Mouse (Mus musculus) stomach, postnatal 0 days (tissue): ENCODE results near the gene Plcxd2. TPM values are rescaled to one million over a fixed set of nuclear protein-coding genes. Genes with fewer than 3 reads are reported as not detected.

Source experiments
- ATAC-seq: fragments of 200-750 bp; cut with Nextera tagmentation; 2 replicates; pipeline ENCODE4 v1.8.0; 2017; ENCODE audit not compliant: low FRiP score, low TSS enrichment
- DNase-seq: peaks from one replicate; pipeline ENCODE4 v3.0.0-alpha.2; 2016; ENCODE audit warnings: low spot score
- H3K27ac ChIP-seq: fragments of 300-500 bp; sonication (generic); replicated peaks from 2 replicates; pipeline ENCODE4 v1.5.1; 2014; ENCODE audit warnings: mild to moderate bottlenecking, control low read depth
- H3K27me3 ChIP-seq: fragments of 300-500 bp; sonication (generic); 2 replicates; pipeline ENCODE4 v1.6.1; 2014; ENCODE audit warnings: low read length; ENCODE audit not compliant: control insufficient read depth, insufficient read depth
- H3K36me3 ChIP-seq: fragments of 300-500 bp; sonication (generic); 2 replicates; pipeline ENCODE4 v1.6.1; 2014; ENCODE audit warnings: low read length, mixed read lengths; ENCODE audit not compliant: control insufficient read depth, insufficient read depth
- H3K4me1 ChIP-seq: fragments of 300-500 bp; sonication (generic); replicated peaks from 2 replicates; pipeline ENCODE4 v1.6.1; 2014; ENCODE audit warnings: antibody characterized with exemption; ENCODE audit not compliant: control insufficient read depth, insufficient read depth
- H3K4me2 ChIP-seq: fragments of 300-500 bp; sonication (generic); replicated peaks from 2 replicates; pipeline ENCODE4 v1.6.1; 2014; ENCODE audit warnings: low read depth, mild to moderate bottlenecking, control low read depth, moderate library complexity
- H3K4me3 ChIP-seq: fragments of 300-500 bp; sonication (generic); 2 replicates; pipeline ENCODE4 v1.5.1; 2014; ENCODE audit warnings: low read depth, low read length, control low read depth
- H3K9ac ChIP-seq: fragments of 300-500 bp; sonication (generic); 2 replicates; pipeline ENCODE4 v1.6.1; 2014; ENCODE audit warnings: mild to moderate bottlenecking, low read length, control low read depth, mixed read lengths
- H3K9me3 ChIP-seq: fragments of 300-500 bp; sonication (generic); 2 replicates; pipeline ENCODE4 v1.6.1; 2016; ENCODE audit warnings: low read length; ENCODE audit not compliant: control insufficient read depth
- CTCF ChIP-seq: IDR thresholded peaks from 2 replicates; pipeline ENCODE4 v1.5.1; 2016; ENCODE audit warnings: antibody characterized with exemption, low read depth, mild to moderate bottlenecking, moderate library complexity
- EP300 ChIP-seq: optimal IDR thresholded peaks from 2 replicates; pipeline ENCODE3; 2016; ENCODE audit warnings: antibody characterized with exemption
- WGBS: fragments of 180-500 bp; shearing (Covaris S2); extraction: QIAGEN DNeasy Blood & Tissue Kit; methylation state at CpG from one replicate; pipeline ENCODE4 v1.1.7; 2014; 5-methylcytosine and 5-hydroxymethylcytosine counted together
- polyA plus RNA-seq: library from polyadenylated mRNA; unstranded; fragments of >200 nt; fragmentation: Nextera tagmentation; extraction: Ambion mirVana; gene quantifications from 2 replicates; pipeline ENCODE4 v1.2.1, GENCODE M21; 2015

Plcxd2 gene
- polyA plus RNA-seq, result 2.2 and 2.4 TPM in 2 replicates

DNA sequence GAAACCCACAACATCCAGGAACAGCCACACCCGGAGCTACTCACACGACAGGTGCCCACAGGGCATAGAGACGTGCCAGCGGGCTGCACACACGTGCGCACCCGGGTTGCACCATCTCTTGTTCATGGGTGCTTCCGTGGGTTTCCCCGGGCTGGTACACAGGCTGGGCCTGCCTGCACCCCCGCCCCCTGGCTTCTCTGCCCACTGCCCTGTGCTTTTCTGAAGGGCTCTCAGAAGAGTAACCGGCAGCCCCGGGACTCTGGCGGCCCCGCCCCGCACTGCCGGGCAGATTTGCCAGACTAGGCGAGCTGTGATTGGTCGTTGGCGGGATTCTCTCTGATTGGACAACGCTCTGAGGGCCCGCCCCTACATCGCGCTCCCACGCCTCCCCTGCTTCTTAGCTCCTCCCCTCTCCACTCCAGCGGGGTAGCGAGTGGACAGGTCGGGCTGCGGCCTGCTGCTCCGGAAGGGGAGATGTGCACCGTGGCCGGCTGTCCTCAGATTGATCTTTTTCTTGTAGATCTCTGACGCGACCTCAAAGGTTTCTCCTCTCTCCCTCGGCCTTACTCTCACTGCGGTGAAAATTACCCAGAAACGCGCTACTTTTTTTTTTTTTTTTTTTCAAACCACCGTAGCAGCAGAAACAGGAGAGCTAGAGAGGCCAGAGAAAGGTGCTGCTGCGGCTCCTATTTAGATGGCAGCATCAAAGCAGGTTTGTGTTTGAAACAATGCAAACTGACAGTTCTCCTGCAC is at the start of gene Plcxd2:
Gene Plcxd2, minus strand, starts transcription at position 66 of the 753 bp plus-strand sequence.
- under 1% methylated on average over 34 of the region's 39 CpGs for WGBS
- TF ChIP-seq CTCF, result peak; percentile 26; the same call in 1 of the 2 replicates
- TF ChIP-seq EP300, result no peak
- Histone ChIP-seq H3K4me3 (peak within 1 kb of the TSS; percentile 54), H3K4me2 (peak within 1 kb of the TSS; percentile 91), H3K9ac (peak within 1 kb of the TSS; percentile 69), H3K27ac (peak within 1 kb of the TSS; percentile 69), H3K4me1 (no peaks in the 10 kb centered on the region), H3K36me3 (no peaks in the 10 kb centered on the region), H3K27me3 (no peaks in the 10 kb centered on the region), H3K9me3 (no peaks in the 10 kb centered on the region)
- DNase-seq (peak; percentile 97), ATAC-seq (peak; percentile 100)

DNA sequence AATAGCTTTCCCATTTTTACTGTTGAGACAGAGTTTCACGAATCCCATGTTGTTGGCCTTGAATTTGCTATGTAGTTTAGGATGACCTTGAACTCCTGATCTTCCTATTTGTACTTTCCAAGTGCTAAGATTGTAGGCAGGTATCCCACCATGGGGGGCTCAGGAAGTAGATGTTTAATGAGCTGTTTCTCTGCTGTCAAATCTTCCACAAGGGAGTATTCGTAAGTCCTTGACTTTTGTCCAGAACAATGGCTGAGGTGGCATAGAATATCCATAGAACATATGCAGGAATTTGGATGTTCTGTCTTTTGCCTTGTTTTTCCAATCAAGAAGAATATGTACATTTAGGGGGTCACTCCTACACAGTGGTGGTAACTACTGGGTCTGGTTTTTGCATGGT is 36.9 kb upstream of the Plcxd2 start:
- WGBS, result 83% methylated on average over 2 of the region's 2 CpGs
- Histone ChIP-seq H3K4me1 (no peaks in the 10 kb centered on the region), H3K9me3 (no peaks in the 10 kb centered on the region), H3K4me3 (no peak overlapping the region), H3K27ac (no peak overlapping the region), H3K4me2 (no peak overlapping the region), H3K36me3 (no peaks in the 10 kb centered on the region), H3K9ac (no peak overlapping the region), H3K27me3 (no peaks in the 10 kb centered on the region)
- TF ChIP-seq EP300, result no peak
- no peak for TF ChIP-seq CTCF
- no peak for ATAC-seq
- no peak for DNase-seq

DNA sequence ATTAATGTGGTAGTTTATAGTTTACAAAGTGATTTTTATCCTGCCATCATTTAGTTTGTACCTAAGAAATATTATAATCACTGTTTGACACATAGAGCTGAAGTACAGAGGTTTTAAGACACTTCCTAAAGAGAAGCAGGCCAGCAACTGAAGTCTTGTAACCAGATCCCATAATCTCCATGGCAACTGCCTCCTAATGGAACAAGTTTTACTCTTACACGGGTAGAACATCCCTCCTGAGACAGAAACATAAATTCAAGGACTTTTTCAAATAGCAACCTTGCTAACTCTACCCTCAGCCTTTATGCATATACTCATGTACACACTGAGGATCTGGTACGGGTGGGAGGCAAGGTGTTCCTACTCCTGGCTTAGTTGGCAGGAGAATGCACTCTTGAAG is 26.2 kb upstream of the Plcxd2 start:
- WGBS, result 35% methylated on average over 2 of the region's 2 CpGs

DNA sequence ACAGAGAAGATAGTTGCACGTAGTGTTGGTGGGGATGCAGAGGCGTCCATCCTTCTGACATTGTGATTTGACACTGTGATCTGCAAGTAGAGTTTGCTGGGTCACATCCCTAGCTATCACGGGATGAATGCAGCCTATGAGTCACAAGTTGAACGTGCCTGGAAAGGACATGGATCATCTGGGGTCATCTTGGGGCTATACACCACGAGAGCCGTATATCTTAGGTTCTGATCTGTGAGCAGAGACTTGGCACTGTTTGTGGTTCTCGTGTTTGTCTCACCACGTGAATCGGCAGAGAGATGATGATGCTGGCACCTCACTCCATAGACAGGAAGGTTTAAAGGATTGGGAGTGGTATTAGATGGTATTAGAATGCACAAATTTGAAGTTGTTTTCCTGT is 23.9 kb upstream of the Plcxd2 start:
- Histone ChIP-seq H3K36me3 (no peaks in the 10 kb centered on the region), H3K4me2 (no peak overlapping the region), H3K4me1 (no peaks in the 10 kb centered on the region), H3K9me3 (no peaks in the 10 kb centered on the region), H3K9ac (no peak overlapping the region), H3K27ac (no peak overlapping the region), H3K27me3 (no peaks in the 10 kb centered on the region), H3K4me3 (no peak overlapping the region)
- ATAC-seq (no peak), DNase-seq (no peak)
- 59% methylated on average over 9 of the region's 9 CpGs for WGBS
- TF ChIP-seq CTCF (no peak), EP300 (no peak)

More for the DNA sequence above, 26.2 kb upstream of the Plcxd2 start:
- TF ChIP-seq CTCF, result no peak
- no peak for TF ChIP-seq EP300
- ATAC-seq (no peak), DNase-seq (no peak)
- Histone ChIP-seq H3K27me3 (no peaks in the 10 kb centered on the region), H3K9ac (no peak overlapping the region), H3K9me3 (no peaks in the 10 kb centered on the region), H3K4me3 (no peak overlapping the region), H3K4me2 (no peak overlapping the region), H3K36me3 (no peaks in the 10 kb centered on the region), H3K4me1 (no peaks in the 10 kb centered on the region), H3K27ac (no peak overlapping the region)

DNA sequence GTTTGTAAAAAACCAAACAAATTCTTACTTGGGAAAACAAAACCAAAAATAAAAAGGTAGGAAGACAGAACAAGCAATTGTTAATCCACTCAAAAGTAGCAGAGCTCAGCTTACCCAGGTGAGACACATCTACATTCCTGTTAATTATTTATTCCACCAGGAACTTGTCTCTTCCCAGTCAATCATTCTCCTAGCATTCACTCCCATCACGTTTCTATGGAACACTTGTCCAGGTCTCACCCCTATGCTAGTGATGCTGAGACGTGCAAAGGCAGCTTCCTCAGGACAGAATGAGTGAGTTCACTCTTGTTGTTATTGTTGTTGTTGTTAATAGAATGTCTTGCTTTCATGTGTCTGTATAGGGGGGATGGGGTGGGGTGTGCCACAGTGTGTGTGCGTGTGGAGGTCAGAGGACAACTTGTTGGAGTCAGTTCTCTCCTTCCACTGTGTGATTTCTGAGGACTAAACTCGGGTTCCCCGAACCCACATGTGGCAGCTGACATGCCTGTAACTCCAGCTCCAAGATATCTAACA is 13.0 kb upstream of the Plcxd2 start:
- H3K4me2 ChIP-seq, result no peak overlapping the region
- H3K4me1 ChIP-seq, result no peaks in the 10 kb centered on the region
- no peaks in the 10 kb centered on the region for H3K27me3 ChIP-seq
- DNase-seq, result no peak
- TF ChIP-seq CTCF, result no peak
- no peak for TF ChIP-seq EP300
- WGBS, result 55% methylated on average over 5 of the region's 5 CpGs
- H3K4me3 ChIP-seq, result no peak overlapping the region
- H3K9ac ChIP-seq, result no peak overlapping the region
- ATAC-seq, result no peak
- no peak overlapping the region for H3K27ac ChIP-seq
- H3K9me3 ChIP-seq, result no peaks in the 10 kb centered on the region
- H3K36me3 ChIP-seq, result no peaks in the 10 kb centered on the region
